Mouse (Mus musculus) limb, embryonic 10.5 days (tissue): Measurements from ENCODE around the gene Zfp872. TPM values are rescaled to one million over a fixed set of nuclear protein-coding genes. Genes with fewer than 3 reads are reported as not detected.

Source experiments
- DNase-seq: peaks from one replicate; pipeline ENCODE4 v3.0.0-alpha.2; 2017; ENCODE audit warnings: low spot score
- H3K27ac ChIP-seq: fragments of 300-500 bp; sonication (generic); 2 replicates; pipeline ENCODE4 v1.5.1; 2016; ENCODE audit warnings: mild to moderate bottlenecking
- H3K27me3 ChIP-seq: fragments of 300-500 bp; sonication (generic); 2 replicates; pipeline ENCODE4 v1.6.1; 2016; ENCODE audit warnings: low read depth, mild to moderate bottlenecking; ENCODE audit not compliant: poor library complexity, severe bottlenecking
- H3K36me3 ChIP-seq: fragments of 300-500 bp; sonication (generic); 2 replicates; pipeline ENCODE4 v1.6.1; 2016; ENCODE audit warnings: mild to moderate bottlenecking, moderate library complexity
- H3K4me1 ChIP-seq: fragments of 300-500 bp; sonication (generic); 2 replicates; pipeline ENCODE4 v1.6.1; 2016
- H3K4me3 ChIP-seq: fragments of 300-500 bp; sonication (generic); 2 replicates; pipeline ENCODE4 v1.5.1; 2016; ENCODE audit warnings: mild to moderate bottlenecking, moderate library complexity
- H3K9me3 ChIP-seq: fragments of 300-500 bp; sonication (generic); replicated peaks from 2 replicates; pipeline ENCODE4 v1.6.1; 2016; ENCODE audit warnings: mild to moderate bottlenecking
- WGBS: fragments of 180-500 bp; shearing (Covaris S2); methylation state at CpG from one replicate; pipeline ENCODE4 v1.1.7; 2016; 5-methylcytosine and 5-hydroxymethylcytosine counted together
- polyA plus RNA-seq: library from polyadenylated mRNA; unstranded; fragments of >200 nt; fragmentation: Nextera tagmentation; extraction: Ambion mirVana; gene quantifications from 2 replicates; pipeline ENCODE4 v1.2.1, GENCODE M21; 2016

The Zfp872 gene
- polyA plus RNA-seq, 1 experiment from 2014 or later = 0.10 TPM

DNA sequence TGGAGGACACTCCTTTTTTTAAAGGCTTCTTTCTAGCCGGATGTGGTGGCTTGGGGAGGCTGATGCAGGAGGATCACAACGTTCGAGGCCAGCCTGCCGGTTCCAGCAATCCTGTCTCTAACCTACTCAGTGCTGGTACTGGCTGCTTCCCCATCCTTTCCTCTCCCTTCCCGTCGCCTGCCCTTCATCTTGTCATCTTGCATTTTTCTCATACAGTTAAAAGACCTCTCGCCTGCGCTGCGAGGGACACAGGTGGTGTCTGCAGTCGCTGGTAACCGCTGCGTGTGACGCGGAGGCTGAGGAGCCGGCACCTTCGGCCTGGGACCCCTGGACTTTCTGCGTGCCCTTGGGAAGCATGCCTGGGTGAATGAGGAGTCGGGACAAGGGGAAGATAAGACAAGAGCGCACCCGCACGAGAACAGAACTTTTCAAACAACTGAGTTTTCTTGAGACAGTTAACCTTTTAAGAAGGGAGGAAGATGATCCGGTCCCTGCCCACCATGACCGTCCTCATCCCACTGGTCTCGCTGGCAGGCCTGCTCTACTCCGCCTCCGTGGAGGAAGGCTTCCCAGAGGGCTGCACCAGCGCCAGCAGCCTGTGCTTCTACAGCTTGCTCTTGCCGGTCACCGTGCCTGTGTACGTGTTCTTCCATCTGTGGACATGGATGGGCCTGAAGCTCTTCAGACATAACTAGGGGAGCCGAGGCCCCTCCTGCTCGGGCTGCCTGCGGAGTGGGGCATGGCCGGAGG lies 30.2 kb upstream of the Zfp872 start:
- H3K4me3 ChIP-seq = peak overlapping the region; percentile 69
- no peaks in the 10 kb centered on the region for H3K9me3 ChIP-seq
- peaks cover 10% of the 10 kb centered on the region for H3K36me3 ChIP-seq
- H3K4me1 ChIP-seq = peaks cover 18% of the 10 kb centered on the region
- 64% methylated on average over 34 of the region's 34 CpGs for WGBS
- H3K27ac ChIP-seq = peak overlapping the region; percentile 90; the same call in 1 of the 2 replicates
- peaks cover 21% of the 10 kb centered on the region for H3K27me3 ChIP-seq
- no peak for DNase-seq

DNA sequence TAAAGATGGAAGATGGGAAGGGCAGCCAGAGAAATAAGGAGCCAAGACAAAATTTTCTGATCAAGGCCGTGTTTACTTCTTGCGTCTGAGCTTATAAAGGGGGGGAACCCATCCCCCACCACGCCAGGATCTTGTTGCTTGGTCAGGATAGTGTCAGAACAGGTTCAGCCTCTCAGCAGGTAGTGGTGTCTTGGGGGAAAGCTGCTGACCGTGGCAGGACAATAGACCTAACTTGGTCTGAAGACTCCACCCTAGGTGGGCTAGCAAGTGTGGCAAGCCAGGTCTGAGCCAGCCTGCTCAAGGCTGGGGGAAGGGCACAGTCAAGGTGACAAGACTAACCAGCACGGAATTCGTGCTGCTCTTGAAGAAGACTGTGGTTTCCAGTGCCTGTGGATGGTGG lies 26.6 kb upstream of the Zfp872 start:
- H3K4me3 ChIP-seq = no peak overlapping the region
- H3K36me3 ChIP-seq = peaks cover 10% of the 10 kb centered on the region
- 44% methylated on average over 6 of the region's 6 CpGs for WGBS
- peaks cover 31% of the 10 kb centered on the region for H3K27me3 ChIP-seq
- no peak for DNase-seq
- H3K27ac ChIP-seq = no peak overlapping the region
- no peaks in the 10 kb centered on the region for H3K9me3 ChIP-seq
- peaks cover 15% of the 10 kb centered on the region for H3K4me1 ChIP-seq

DNA sequence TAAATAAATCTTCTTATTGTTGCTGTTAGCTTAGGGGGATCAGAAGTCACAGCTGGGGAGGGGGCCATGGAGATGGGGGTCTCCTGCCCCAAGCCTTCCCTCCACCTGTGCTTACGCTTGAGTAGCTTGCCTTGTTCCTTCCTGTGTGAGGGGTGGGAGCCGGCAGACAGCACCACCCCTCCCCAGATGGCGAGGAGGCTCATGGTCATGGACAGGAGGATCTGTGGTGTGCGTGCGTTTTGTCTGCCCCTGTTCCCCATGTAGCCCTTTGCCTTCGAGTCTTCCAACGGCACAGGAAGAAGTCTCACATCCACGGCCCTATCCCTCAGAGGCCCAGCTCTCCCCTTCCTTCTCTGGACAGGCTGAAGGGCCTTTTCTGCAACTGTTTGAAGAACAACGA lies 25.6 kb upstream of the Zfp872 start:
- 80% methylated on average over 9 of the region's 9 CpGs for WGBS
- Histone ChIP-seq H3K9me3 (no peaks in the 10 kb centered on the region), H3K36me3 (peaks cover 10% of the 10 kb centered on the region), H3K27ac (no peak overlapping the region), H3K4me3 (no peak overlapping the region), H3K4me1 (peaks cover 12% of the 10 kb centered on the region; the same call in 1 of the 2 replicates), H3K27me3 (peaks cover 31% of the 10 kb centered on the region)
- DNase-seq = no peak

DNA sequence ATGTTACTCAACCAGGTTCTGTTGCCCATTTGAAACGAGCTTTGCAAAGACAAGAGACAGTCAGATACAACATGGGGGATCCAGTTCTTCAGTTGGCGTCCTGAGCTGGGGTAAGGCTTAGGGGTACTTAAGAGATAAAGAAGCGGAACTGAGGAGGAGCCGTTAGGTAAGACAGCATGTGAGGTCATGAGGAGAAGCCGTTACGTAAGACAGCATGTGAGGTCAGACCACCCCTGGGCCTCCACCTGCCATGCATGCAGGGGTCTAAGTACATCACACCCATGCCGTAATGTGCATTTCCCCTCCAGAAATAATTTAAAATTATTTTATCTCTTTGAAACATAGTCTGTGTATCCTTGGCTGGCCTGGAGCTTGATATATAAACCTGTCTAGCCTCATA lies 25.0 kb upstream of the Zfp872 start:
- H3K4me3 ChIP-seq = no peak overlapping the region
- no peak overlapping the region for H3K27ac ChIP-seq
- no peak for DNase-seq
- 85% methylated on average over 7 of the region's 7 CpGs for WGBS
- H3K9me3 ChIP-seq = no peaks in the 10 kb centered on the region
- H3K4me1 ChIP-seq = peaks cover 6% of the 10 kb centered on the region; the same call in 1 of the 2 replicates
- H3K36me3 ChIP-seq = peaks cover 8% of the 10 kb centered on the region
- peaks cover 25% of the 10 kb centered on the region for H3K27me3 ChIP-seq

DNA sequence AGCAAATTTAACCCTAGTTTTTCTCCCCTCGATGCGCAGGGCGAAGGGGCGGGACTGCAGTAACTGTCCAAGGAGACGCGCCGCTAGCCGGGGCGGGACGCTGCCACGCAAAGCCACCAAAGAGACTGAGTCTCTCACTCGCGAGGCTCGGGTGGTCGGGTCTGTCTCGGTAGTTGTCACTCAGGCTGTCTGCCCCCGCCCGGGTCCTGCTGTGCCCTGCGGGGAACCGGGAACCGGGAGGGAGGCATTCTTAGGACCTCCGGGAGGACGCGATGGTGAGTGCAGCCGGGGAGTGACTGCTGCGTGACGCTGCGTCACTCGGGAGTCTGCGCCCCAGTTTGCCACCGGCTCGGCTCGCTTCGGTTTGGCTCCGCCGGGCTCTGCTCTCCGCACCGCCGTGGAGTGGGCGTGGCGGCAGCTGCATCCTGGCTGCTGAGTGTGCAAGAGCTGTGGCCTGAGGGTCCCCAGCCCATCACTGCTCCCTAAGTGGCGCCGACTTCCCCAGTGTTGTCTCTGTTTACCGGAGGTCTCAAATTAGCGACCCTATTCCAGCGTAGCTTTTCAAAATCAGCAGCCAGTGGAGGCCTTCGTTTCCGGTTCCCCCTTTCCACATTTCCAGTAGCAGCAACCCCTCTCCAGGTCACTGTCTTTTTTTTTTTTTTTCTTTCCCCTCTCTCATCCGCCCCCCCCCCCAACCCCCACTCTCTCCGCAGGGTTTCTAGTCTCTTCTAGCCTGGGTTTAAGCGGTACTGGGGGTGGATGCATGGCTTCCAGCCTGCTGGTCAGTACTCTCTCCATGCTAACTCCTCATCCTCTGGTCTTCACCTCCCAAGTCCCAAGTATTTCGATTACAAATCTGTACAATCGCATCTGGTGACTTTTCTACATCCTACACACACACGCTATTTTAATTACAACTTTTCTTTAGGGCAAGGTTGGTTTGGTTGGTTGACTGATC lies 22.9 kb upstream of the Zfp872 start:
- H3K27ac ChIP-seq = peak overlapping the region; percentile 73
- 3% methylated on average over 54 of the region's 54 CpGs for WGBS

DNA sequence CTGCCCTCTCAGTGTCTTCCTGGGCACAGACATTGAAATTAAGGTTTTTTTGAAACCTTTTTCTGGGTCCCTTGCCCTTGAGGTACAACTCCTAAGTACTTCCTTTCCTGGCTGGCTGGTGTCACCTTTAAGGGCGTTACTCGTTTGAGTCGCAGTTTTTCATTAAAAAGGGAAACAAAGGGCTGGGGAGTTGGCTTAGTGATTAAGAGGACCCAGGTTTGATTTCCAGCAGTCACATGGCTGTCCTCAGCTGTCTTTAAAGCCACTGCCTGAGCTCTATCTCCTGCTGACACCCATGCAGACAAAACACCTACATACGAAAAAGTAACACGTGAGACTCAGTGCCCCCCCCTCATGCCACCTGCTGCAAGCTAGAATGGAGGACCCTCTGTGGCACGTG lies 21.9 kb upstream of the Zfp872 start:
- DNase-seq = no peak
- Histone ChIP-seq H3K4me1 (peaks cover 5% of the 10 kb centered on the region; the same call in 1 of the 2 replicates), H3K9me3 (no peaks in the 10 kb centered on the region), H3K4me3 (no peak overlapping the region), H3K27me3 (peaks cover 15% of the 10 kb centered on the region), H3K27ac (no peak overlapping the region), H3K36me3 (no peaks in the 10 kb centered on the region)
- 55% methylated on average over 6 of the region's 6 CpGs for whole genome bisulfite sequencing

More for the DNA sequence above, 22.9 kb upstream of the Zfp872 start:
- H3K4me3 ChIP-seq = peak overlapping the region; percentile 65
- H3K36me3 ChIP-seq = no peaks in the 10 kb centered on the region
- H3K9me3 ChIP-seq = no peaks in the 10 kb centered on the region
- peak; percentile 74 for DNase-seq
- peaks cover 5% of the 10 kb centered on the region; the same call in 1 of the 2 replicates for H3K4me1 ChIP-seq
- H3K27me3 ChIP-seq = peaks cover 15% of the 10 kb centered on the region

DNA sequence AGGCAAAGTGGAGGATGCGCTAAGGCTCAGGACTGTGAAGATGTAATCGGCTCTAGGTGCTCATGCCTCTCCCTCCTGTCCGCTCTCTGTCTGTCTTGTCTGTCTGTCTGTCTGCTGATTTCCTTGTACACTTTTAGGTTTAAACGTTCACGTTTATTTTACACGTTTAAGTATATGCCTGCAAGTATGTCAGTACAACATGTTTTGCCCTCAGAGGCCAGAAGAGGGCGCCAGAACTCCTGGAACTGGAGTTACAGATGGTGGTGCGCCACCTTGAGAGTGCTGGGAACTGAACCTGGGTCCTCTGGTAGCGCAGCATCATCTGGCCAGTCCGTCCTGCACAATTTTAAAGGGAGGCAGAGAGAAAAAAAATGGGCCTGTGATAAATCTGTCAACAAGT lies 21.2 kb upstream of the Zfp872 start:
- Histone ChIP-seq H3K36me3 (no peaks in the 10 kb centered on the region), H3K9me3 (no peaks in the 10 kb centered on the region), H3K4me1 (peaks cover 5% of the 10 kb centered on the region; the same call in 1 of the 2 replicates), H3K27ac (no peak overlapping the region), H3K27me3 (peaks cover 15% of the 10 kb centered on the region), H3K4me3 (no peak overlapping the region)
- WGBS = 87% methylated on average over 10 of the region's 10 CpGs
- DNase-seq = no peak

DNA sequence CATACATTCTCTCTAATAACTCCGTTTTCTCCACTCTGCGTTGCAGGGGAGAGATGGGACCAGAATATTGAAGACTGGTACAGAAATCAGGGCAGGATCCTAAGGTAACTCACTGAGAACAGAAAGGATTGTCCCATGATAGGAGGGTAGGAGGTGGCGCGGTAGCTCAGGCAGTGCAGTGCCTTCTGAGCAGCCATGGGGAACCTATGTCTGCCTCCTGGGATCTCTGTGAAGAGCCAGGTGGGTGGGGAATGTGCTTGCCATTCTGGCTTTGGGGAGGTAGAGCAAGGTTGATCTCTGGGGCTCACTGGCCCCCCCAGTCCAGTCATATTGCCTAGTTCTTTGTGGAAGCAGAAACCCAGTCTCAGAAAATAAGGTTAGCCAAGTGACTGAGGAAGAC lies 20.1 kb upstream of the Zfp872 start:
- Histone ChIP-seq H3K4me1 (peaks cover 5% of the 10 kb centered on the region; the same call in 1 of the 2 replicates), H3K36me3 (no peaks in the 10 kb centered on the region), H3K27ac (no peak overlapping the region), H3K27me3 (peaks cover 10% of the 10 kb centered on the region), H3K9me3 (no peaks in the 10 kb centered on the region), H3K4me3 (no peak overlapping the region)
- no peak for DNase-seq
- 96% methylated on average over 4 of the region's 4 CpGs for WGBS

DNA sequence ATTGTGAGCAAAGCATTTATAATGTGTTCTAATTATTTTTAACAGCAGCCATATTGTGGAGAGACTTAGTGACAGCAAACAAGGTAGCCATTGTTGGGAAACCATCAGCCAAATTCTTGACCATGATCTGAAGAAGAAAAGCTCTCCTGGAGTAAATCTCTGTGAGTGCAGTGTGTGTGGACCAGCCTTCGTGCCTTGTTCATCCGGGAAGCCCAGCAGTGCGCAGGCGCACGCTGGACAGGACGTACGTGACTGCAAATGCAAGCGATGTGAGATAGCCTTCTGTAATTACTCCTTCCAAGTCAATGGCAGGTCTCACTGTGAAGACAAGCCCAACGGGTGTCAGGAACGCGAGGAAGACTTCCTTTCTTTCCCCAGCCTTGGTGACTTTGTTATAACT lies 18.6 kb upstream of the Zfp872 start:
- no peak overlapping the region for H3K27ac ChIP-seq
- no peak for DNase-seq
- H3K36me3 ChIP-seq = no peaks in the 10 kb centered on the region
- no peaks in the 10 kb centered on the region for H3K9me3 ChIP-seq
- no peak overlapping the region for H3K4me3 ChIP-seq
- H3K4me1 ChIP-seq = peaks cover 5% of the 10 kb centered on the region; the same call in 1 of the 2 replicates
- no peaks in the 10 kb centered on the region for H3K27me3 ChIP-seq
- 96% methylated on average over 11 of the region's 11 CpGs for WGBS

DNA sequence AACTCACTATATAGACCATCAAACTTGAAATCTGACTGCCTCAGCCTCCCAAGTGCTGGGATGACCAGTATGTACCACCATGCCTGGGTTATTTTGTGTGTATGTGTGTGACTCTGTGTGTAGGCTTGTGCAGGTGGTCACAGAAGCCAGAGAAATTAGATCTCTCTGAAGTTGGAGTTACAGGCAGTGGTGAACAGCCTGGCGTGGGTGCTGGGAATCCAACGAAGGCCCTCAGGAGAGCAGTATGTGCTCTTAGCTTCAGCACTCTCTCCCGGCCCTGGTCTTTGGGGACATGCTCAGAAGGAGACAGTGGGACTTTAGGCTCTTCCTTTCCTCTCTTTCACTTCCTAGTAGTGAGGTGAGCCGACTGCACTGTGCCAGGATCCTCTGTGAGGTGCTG lies 15.6 kb upstream of the Zfp872 start:
- no peak overlapping the region for H3K27ac ChIP-seq
- 81% methylated on average over 4 of the region's 4 CpGs for WGBS
- H3K4me1 ChIP-seq = no peaks in the 10 kb centered on the region
- H3K4me3 ChIP-seq = no peak overlapping the region
- H3K9me3 ChIP-seq = no peaks in the 10 kb centered on the region
- no peaks in the 10 kb centered on the region for H3K27me3 ChIP-seq
- no peak for DNase-seq
- H3K36me3 ChIP-seq = no peaks in the 10 kb centered on the region

DNA sequence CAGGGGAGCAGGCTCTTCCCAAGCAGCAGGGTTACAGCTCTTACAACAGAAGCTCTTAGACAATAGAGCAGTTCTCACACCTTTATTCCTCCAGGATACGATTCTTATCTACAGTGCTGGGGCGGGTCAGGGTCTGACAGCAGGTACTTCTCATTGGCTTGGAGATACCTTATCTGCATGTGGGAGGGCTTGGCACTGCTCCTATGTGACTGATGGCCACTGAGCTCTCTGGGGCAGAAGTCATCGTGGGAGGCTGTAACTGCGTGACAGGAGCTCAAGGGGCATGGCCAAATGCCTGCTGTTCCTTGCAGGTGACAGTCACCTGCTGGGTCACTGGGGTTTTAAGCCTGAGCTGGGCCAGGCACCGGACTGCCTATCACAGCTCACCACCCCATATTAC lies 8.5 kb downstream of the Zfp872 start:
- WGBS = 36% methylated on average over 5 of the region's 5 CpGs
- Histone ChIP-seq H3K9me3 (peaks cover 17% of the 10 kb centered on the region), H3K27ac (no peak overlapping the region), H3K4me3 (no peak overlapping the region), H3K4me1 (no peaks in the 10 kb centered on the region), H3K27me3 (no peaks in the 10 kb centered on the region), H3K36me3 (peaks cover 5% of the 10 kb centered on the region; the same call in 1 of the 2 replicates)
- DNase-seq = no peak

DNA sequence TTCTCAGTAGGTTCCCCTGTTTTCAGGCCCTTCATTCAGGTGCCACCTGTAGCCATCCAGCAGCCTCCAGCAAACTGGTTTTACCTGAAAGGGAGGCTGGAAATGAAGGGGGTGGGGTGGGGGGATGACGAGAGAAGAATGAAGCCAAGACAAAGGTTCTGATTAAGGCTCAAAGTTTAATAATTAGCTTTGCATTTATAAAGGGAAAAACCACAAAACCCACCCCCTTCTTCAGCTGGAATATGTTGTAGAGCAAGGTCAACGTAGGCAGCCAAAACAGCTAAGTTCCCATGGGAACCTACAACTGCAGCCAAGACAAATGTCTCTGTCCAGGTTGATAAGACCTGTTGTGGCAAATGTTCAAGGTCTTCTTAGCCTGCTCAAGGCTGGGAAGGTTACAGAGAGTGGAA lies 25.9 kb downstream of the Zfp872 start:
- DNase-seq = no peak
- 89% methylated on average over 2 of the region's 2 CpGs for WGBS
- H3K9me3 ChIP-seq = no peaks in the 10 kb centered on the region
- no peaks in the 10 kb centered on the region for H3K4me1 ChIP-seq
- H3K4me3 ChIP-seq = no peak overlapping the region
- H3K27ac ChIP-seq = no peak overlapping the region
- no peaks in the 10 kb centered on the region for H3K27me3 ChIP-seq
- no peaks in the 10 kb centered on the region for H3K36me3 ChIP-seq

DNA sequence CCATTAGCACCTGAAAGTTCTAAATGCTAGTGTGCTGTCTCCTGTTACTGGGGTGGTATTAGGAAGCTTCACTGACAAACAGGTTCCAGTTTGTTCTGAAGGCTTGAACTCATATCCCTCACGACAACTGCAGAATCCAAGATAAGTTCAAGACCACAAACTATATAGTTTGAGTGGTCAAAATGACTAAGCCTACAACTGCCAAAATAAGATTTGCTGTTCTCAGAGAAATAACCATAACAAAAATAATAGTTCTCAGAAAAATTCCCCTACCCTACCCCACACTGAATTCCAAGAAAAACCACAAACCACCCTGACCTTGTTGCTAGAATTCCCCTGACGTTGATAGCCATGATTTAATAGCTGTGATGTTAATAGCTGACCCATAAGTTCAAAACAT lies 26.7 kb downstream of the Zfp872 start:
- Histone ChIP-seq H3K36me3 (no peaks in the 10 kb centered on the region), H3K9me3 (no peaks in the 10 kb centered on the region), H3K27ac (no peak overlapping the region), H3K4me3 (no peak overlapping the region), H3K4me1 (no peaks in the 10 kb centered on the region), H3K27me3 (no peaks in the 10 kb centered on the region)
- no peak for DNase-seq
- whole genome bisulfite sequencing = 86% methylated on average over 2 of the region's 2 CpGs
